Mouse (Mus musculus) adrenal gland, adult 2 months (tissue): ENCODE measurements around the gene Rpap2. TPM values are rescaled to one million over a fixed set of nuclear protein-coding genes. Genes with fewer than 3 reads are reported as not detected.

Experiments
- DNase-seq: peaks from one replicate; pipeline ENCODE4 v3.0.0; 2021
- polyA plus RNA-seq: library from polyadenylated mRNA; depleted of rRNA; stranded (reverse); fragments of >200 nt; gene quantifications from 2 replicates; pipeline ENCODE4 v1.2.3, GENCODE M21; 2012; rRNA removed
- total RNA-seq, 2 experiments: library from RNA; stranded (reverse); gene quantifications; 2 replicates each; pipeline ENCODE4 v1.2.3; 2021

Gene Rpap2
- total and polyA plus RNA-seq, 3 experiments = 2.5 to 14.5 (median 13.2) TPM

DNA sequence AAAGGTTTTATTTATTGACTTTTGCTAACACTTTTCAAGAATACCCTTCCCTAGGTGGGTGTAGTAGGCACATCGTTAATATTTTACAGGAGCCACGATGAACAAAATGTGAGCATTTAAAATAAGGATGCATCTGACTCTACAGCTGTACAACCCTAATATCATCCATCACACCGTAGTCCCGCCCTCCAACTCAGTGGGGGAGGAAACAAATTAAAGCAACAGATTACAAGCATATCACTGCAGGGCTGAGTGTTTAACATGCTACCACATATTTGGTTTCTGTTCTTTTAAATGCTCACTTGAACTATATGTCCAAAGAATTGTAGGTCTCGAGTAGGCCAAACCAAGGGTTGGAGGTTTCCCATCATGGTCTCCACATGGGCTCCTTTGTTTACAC lies 90.0 kb downstream of the Rpap2 start:
- no peak for DNase-seq

DNA sequence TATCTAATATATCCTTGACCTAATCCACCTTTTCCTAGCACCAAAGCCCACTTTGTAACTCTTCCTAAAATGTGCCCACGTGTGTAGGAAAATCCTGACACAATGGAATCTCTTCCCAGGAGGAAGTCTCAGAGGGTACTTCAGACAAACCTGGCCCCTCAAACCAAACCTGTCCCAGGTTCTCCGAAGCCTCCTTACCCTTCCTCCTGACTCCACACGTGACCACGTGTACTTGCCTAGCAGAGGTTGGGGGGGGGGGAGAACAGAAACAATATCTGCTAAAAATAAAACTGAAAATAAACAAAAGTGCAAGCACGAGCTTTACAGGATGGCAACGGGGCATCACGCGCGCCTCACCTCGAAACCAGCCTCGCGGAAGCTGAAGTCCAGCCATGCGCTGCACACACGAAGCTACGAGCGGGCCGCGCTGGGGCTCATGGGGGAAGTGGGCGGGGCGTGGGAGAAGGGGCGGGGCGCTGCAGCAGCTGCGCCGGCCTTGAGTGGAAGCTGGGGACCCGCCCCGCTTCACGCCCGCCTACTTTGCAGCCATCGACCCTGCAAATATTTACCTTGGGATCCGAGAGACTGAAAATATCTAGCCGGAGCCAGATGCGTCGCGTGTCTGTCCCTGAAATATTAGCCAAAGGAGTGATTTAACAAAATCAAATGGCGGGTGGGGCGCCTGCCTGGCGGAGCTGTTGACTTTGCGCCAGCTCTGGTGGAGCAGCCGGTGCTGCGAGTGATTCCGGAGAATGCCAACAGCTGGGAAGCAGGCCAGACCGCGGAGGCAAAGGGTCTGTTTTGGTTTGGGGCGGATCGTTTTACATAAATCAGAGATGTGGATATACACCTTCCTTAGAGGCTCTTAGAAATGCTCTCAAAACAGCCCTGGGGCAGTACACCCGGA lies 90.7 kb downstream of the Rpap2 start:
- peak; percentile 78 for DNase-seq

DNA sequence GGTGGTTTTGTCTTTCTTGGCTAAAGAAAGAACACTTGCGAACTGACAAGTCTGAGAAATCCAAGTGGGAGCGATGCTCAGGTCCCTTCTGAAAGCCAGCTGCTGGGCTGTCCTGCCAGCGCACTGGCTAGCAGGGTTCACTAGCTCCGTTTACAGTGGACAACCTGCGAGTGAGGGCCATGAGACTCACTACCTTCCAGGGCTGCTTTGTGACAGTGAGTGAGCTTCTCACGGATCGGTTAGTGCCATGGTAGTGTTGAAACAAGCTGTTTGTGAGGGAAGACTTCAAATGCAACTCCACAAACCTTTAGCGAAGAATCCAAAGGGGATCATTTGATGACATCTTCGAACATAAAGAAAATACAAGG lies 91.3 kb downstream of the Rpap2 start:
- no peak for DNase-seq

DNA sequence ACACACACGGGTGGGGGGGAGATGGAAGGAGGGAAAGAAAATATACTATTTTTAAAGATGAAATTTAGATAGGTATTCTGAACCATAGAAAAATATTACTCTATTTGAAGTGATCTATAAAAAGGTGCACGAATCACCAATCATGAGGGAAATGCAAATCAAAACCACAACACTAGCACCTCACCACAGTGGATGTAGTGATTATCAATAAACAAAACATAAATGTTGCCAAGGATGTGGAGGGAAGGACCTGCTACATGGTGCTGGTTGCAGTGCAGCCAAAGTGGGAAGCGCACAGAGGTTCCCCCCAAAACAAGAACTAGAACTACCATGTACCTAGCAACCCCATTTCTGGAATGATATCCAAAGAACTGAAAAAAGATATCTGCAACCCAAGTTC lies 97.8 kb downstream of the Rpap2 start:
- no peak for DNase-seq

DNA sequence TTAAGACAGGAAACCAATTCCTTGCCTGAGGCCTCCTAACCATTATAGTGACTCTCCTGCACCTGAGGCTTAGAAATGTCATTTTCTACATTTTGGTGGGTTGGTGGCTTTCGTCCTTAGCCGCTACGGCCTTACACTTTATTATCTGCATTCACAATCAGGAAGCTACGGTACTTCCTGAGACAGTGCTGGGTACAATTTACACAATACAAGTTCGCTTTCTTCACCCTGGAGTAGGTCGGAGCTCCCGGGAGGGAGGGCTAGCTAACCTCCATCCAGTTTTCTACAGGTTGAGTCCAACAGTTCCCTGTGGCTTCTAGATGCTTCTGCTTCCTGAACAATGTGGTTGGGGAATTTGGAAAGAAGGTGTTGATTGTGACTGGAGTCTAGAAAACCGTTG lies 101.7 kb downstream of the Rpap2 start:
- DNase-seq = no peak

DNA sequence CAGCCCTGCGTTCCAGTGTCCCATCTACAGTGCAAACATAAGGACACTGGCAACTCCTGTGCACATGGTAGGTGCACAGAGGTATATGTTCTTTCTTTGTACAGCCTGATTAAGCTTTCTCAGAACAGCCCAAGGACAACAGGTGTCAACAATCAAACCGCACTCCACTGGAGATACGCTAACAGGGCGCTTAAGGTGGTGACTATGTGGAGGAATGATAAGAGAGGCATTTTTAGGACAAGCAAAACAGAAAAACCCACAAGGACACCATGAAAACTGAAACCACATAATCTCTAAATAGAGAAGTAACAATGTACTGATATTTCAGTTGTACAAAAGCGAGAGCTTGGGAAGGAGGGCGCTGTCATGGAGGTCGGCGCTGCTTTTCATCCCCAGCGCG lies 103.7 kb downstream of the Rpap2 start:
- no peak for DNase-seq

DNA sequence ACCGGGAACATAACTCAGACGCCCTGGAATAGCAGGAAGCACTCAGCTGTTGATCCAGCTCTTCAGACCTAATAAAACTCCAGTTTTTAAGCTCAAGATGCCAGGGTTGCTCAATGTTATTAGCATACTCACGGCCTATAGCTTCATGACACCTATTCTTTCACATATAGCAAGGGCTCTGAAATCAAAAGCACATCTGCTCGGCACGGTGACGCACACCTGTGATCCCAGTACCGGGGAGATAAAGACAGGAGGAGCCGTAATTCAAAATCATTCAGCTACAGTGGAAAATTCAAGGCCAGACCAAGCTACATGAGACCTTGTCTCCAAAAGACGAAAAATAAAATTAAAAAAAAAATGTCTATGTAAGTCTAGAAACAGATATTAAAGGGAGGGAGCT lies 104.5 kb downstream of the Rpap2 start:
- DNase-seq = no peak

DNA sequence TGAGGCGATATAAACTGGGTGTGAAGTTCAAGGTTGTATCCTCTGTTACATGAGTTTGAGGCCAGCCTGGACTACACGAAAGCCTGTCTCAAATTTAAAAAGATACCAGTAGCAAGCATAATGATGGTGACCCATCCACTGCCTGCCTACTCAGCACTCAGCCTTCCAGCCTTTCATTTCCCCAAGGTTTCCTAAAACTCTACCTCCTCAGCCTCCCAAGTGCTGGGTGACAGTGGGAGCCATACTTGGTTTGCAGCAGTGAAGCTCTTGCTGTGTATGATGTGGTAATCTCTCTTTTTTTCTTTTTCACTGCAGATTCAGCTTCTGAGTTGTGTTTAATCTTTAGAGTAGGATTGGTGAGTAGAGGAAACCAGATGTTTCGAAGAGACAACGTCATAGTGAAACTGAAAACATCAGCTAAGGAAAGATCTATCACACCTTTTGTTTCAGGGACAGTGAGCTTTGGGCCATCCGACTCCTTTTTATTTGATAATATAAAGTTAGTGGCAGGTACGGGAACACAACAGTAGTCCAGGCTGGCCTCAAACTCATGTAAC lies 106.1 kb downstream of the Rpap2 start:
- DNase-seq = no peak

DNA sequence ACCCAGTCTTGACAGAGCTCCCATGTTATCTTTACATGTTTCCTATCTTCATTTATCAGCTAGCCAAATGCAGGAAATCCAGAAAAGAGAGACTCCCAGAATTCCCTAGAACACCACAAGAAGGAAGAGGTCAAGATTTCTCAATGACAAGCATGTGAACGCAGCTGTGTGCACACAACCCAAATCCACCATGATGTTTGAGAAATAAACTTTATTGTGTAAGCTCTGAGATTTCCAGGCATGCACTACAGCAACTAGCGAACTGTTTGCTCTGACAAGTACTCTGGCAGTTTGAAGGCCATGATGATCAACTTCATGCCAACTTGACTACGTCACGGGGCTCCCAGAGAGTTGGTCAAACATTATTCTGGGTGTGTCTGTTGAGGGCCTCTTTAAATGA lies 108.6 kb downstream of the Rpap2 start:
- peak; percentile 4 for DNase-seq

DNA sequence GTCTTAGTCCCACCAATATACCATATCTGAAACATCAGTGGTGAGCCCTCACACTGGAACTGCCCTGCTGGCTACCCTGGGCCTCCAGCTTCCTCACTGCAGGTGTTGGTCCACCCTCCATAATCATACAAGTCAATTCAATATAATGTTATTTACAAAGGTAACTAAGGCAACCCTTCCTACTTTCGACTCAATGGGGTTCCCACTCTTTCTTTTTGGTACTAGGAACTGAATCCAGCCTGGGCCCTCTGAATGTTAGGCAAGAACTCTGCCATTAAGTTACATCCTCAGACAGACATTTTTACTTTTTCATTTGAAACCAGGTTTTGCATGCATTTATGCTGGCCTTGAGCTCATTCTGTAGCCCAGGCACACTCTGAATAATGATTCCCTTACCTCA lies 109.1 kb downstream of the Rpap2 start:
- no peak for DNase-seq

DNA sequence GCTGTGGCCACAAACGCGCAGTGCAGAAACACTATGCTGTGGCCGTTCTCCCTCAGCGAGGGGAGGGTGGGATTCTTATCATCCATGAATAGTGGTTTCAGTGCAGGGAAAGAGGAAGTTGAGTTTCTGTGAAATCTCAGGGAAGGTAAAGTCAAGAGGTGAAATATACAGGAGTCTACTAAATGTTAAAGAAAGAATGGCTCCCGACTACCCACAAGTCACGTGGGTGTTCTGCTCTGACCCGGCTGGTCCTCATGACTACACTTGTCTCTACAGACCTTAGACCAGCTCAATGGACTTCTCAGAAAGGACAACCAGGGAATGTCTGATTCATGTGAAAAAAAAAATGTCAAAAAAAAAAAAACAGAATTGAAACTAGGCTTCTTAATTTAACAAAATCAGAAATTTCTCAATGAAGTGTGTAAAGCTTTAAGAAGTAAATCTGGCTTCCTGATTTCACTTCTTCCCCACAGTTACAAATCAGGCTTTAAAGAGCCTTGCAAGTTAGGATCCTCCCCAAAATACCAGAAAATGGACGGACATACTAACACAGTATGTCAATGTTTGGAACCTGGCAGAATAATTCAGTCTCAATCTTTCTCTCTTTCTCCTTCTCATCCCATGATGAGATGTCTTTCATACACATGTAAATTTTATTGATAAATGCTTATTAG lies 111.1 kb downstream of the Rpap2 start:
- DNase-seq = no peak

Other genes with a start within 250 kb of the Rpap2 start
- gene Ephx4, start 194.6 kb upstream of the Rpap2 start, total RNA-seq = 1 to 10 TPM in 1 of 2 experiments, under 1 TPM in 1; 0.89 to 1.5 TPM
- 1.1 TPM in 2 replicates for gene Ephx4, start 194.6 kb upstream of the Rpap2 start, polyA plus RNA-seq
- gene Lpcat2b, start 165.8 kb upstream of the Rpap2 start, total RNA-seq = not detected
- gene Lpcat2b, start 165.8 kb upstream of the Rpap2 start, polyA plus RNA-seq = not detected in 2 replicates
- 1 to 10 TPM; 4.4 to 8.5 TPM for gene Btbd8, start 159.4 kb upstream of the Rpap2 start, total RNA-seq
- 0.41 and 0.58 TPM in 2 replicates for gene Btbd8, start 159.4 kb upstream of the Rpap2 start, polyA plus RNA-seq
- gene Gm42669, start 89.8 kb upstream of the Rpap2 start, total RNA-seq = not detected
- gene Gm42669, start 89.8 kb upstream of the Rpap2 start, polyA plus RNA-seq = 0.07 TPM in 1 of 2 replicates, not detected in the other
- not detected for gene 1700028K03Rik, start 62.7 kb upstream of the Rpap2 start, total RNA-seq
- 0.03 TPM in 1 of 2 replicates, not detected in the other for gene 1700028K03Rik, start 62.7 kb upstream of the Rpap2 start, polyA plus RNA-seq
- gene Glmn, start 515 bp downstream of the Rpap2 start, total RNA-seq = 1 to 10 TPM; 5.3 to 8.3 TPM
- 0.26 and 0.66 TPM in 2 replicates for gene Glmn, start 515 bp downstream of the Rpap2 start, polyA plus RNA-seq
- gene Gfi1, start 128.7 kb downstream of the Rpap2 start, total RNA-seq = under 1 TPM in 1 of 2 experiments, not detected in 1; 0.31 TPM
- 0.09 and 0.66 TPM in 2 replicates for gene Gfi1, start 128.7 kb downstream of the Rpap2 start, polyA plus RNA-seq
- gene Ube2d2b, start 232.7 kb downstream of the Rpap2 start, total RNA-seq = not detected
- gene Ube2d2b, start 232.7 kb downstream of the Rpap2 start, polyA plus RNA-seq = not detected in 2 replicates